Mouse (Mus musculus): ENCODE measurements around the gene Ryr1. TPM values are rescaled to one million over a fixed set of nuclear protein-coding genes. Genes with fewer than 3 reads are reported as not detected.
A peak's percentile ranks its signal among the peaks of the same experiment; 100 is the strongest.
"Not testable (repeated sequence)": the region's sequence is repeated elsewhere in the genome, so short reads cannot be mapped to it uniquely, and the experiment has no call there.

The Ryr1 gene
- polyA plus RNA-seq, 1 experiment from 2014 or later = 8.5 TPM

- no peak overlapping the region for H3K27ac ChIP-seq
- 87% methylated on average over 6 of the region's 6 CpGs for WGBS
- H3K9me3 ChIP-seq = no peaks in the 10 kb centered on the region
- peaks cover 67% of the 10 kb centered on the region for H3K36me3 ChIP-seq
- H3K27me3 ChIP-seq = no peaks in the 10 kb centered on the region
- H3K4me1 ChIP-seq (replicated peaks) = no peaks in the 10 kb centered on the region
- H3K4me3 ChIP-seq (replicated peaks) = no peak overlapping the region
- no peak overlapping the region for H3K9ac ChIP-seq (replicated peaks)
- no peak for ATAC-seq
- H3K4me2 ChIP-seq (replicated peaks) = no peak overlapping the region
These were observed 153.2 kb downstream of the Ryr1 start for GRCm38 (mm10) chr7:28971770-28972269.

GRCm38 (mm10) chr7:28971029-28971428 lies 153.9 kb downstream of the Ryr1 start:
- 94% methylated on average over 7 of the region's 7 CpGs for WGBS
- ATAC-seq = no peak
- Histone ChIP-seq H3K4me2 (replicated peaks) (no peak overlapping the region), H3K9me3 (no peaks in the 10 kb centered on the region), H3K27me3 (no peaks in the 10 kb centered on the region), H3K36me3 (peaks cover 59% of the 10 kb centered on the region), H3K4me1 (replicated peaks) (no peaks in the 10 kb centered on the region), H3K9ac (replicated peaks) (no peak overlapping the region), H3K4me3 (replicated peaks) (no peak overlapping the region), H3K27ac (no peak overlapping the region)

- 83% methylated on average over 12 of the region's 12 CpGs for WGBS
- H3K4me3 ChIP-seq (replicated peaks) = no peak overlapping the region
- no peak overlapping the region for H3K27ac ChIP-seq
- no peaks in the 10 kb centered on the region for H3K9me3 ChIP-seq
- no peaks in the 10 kb centered on the region for H3K27me3 ChIP-seq
- H3K9ac ChIP-seq (replicated peaks) = no peak overlapping the region
- ATAC-seq = no peak
- H3K4me2 ChIP-seq (replicated peaks) = no peak overlapping the region
- H3K4me1 ChIP-seq (replicated peaks) = no peaks in the 10 kb centered on the region
- H3K36me3 ChIP-seq = peaks cover 55% of the 10 kb centered on the region
These were observed 155.1 kb downstream of the Ryr1 start for GRCm38 (mm10) chr7:28969672-28970394.

GRCm38 (mm10) chr7:28969271-28969670 lies 155.7 kb downstream of the Ryr1 start:
- Histone ChIP-seq H3K4me1 (replicated peaks) (no peaks in the 10 kb centered on the region), H3K27ac (no peak overlapping the region), H3K4me3 (replicated peaks) (no peak overlapping the region), H3K36me3 (peaks cover 49% of the 10 kb centered on the region), H3K4me2 (replicated peaks) (no peak overlapping the region), H3K9ac (replicated peaks) (no peak overlapping the region), H3K9me3 (no peaks in the 10 kb centered on the region), H3K27me3 (no peaks in the 10 kb centered on the region)
- no peak for ATAC-seq
- 94% methylated on average over 1 of the region's 1 CpGs for WGBS

GRCm38 (mm10) chr7:28968120-28968519 lies 156.9 kb downstream of the Ryr1 start:
- not testable (repeated sequence) for H3K9me3 ChIP-seq; H3K4me2 ChIP-seq (replicated peaks); H3K4me3 ChIP-seq (replicated peaks); H3K27me3 ChIP-seq; H3K9ac ChIP-seq (replicated peaks); H3K27ac ChIP-seq; H3K4me1 ChIP-seq (replicated peaks); ATAC-seq
- H3K36me3 ChIP-seq = peaks cover 37% of the 10 kb centered on the region
- WGBS = 97% methylated on average over 8 of the region's 8 CpGs

- no peak overlapping the region for H3K4me3 ChIP-seq (replicated peaks)
- H3K4me2 ChIP-seq (replicated peaks) = no peak overlapping the region
- H3K27me3 ChIP-seq = no peaks in the 10 kb centered on the region
- H3K4me1 ChIP-seq (replicated peaks) = no peaks in the 10 kb centered on the region
- peaks cover 30% of the 10 kb centered on the region for H3K36me3 ChIP-seq
- no peaks in the 10 kb centered on the region for H3K9me3 ChIP-seq
- H3K27ac ChIP-seq = no peak overlapping the region
- no peak overlapping the region for H3K9ac ChIP-seq (replicated peaks)
- 70% methylated on average over 4 of the region's 4 CpGs for WGBS
- no peak for ATAC-seq
These were observed 158.1 kb downstream of the Ryr1 start for GRCm38 (mm10) chr7:28966751-28967505.

- H3K4me1 ChIP-seq (replicated peaks) = peaks cover 4% of the 10 kb centered on the region
- no peak overlapping the region for H3K27ac ChIP-seq
- peaks cover 22% of the 10 kb centered on the region for H3K36me3 ChIP-seq
- H3K4me2 ChIP-seq (replicated peaks) = no peak overlapping the region
- ATAC-seq = no peak
- no peak overlapping the region for H3K4me3 ChIP-seq (replicated peaks)
- no peaks in the 10 kb centered on the region for H3K27me3 ChIP-seq
- WGBS = 85% methylated on average over 4 of the region's 5 CpGs
- no peak overlapping the region for H3K9ac ChIP-seq (replicated peaks)
- H3K9me3 ChIP-seq = no peaks in the 10 kb centered on the region
These were observed 158.8 kb downstream of the Ryr1 start for GRCm38 (mm10) chr7:28966181-28966580.

GRCm38 (mm10) chr7:28965346-28965840 lies 159.6 kb downstream of the Ryr1 start:
- Histone ChIP-seq H3K4me1 (replicated peaks) (peaks cover 12% of the 10 kb centered on the region), H3K4me3 (replicated peaks) (no peak overlapping the region), H3K36me3 (peaks cover 14% of the 10 kb centered on the region), H3K9me3 (no peaks in the 10 kb centered on the region), H3K9ac (replicated peaks) (no peak overlapping the region), H3K27ac (no peak overlapping the region), H3K27me3 (no peaks in the 10 kb centered on the region), H3K4me2 (replicated peaks) (no peak overlapping the region)
- no peak for ATAC-seq
- WGBS = 77% methylated on average over 5 of the region's 5 CpGs

GRCm38 (mm10) chr7:28963399-28963923 lies 161.5 kb downstream of the Ryr1 start:
- Histone ChIP-seq H3K9ac (replicated peaks) (no peak overlapping the region), H3K4me2 (replicated peaks) (no peak overlapping the region), H3K4me3 (replicated peaks) (no peak overlapping the region), H3K4me1 (replicated peaks) (peaks cover 31% of the 10 kb centered on the region), H3K36me3 (no peaks in the 10 kb centered on the region), H3K9me3 (no peaks in the 10 kb centered on the region), H3K27ac (no peak overlapping the region), H3K27me3 (no peaks in the 10 kb centered on the region)
- WGBS = 77% methylated on average over 3 of the region's 3 CpGs
- ATAC-seq = no peak

- peak within 1 kb of the TSS; percentile 96 for H3K9ac ChIP-seq (replicated peaks)
- peak within 1 kb of the TSS; percentile 90 for H3K27ac ChIP-seq
- ATAC-seq = peak; percentile 91
- WGBS = under 1% methylated on average over 72 of the region's 76 CpGs
- peak within 1 kb of the TSS; percentile 89 for H3K4me3 ChIP-seq (replicated peaks)
- peak within 1 kb of the TSS; percentile 88 for H3K4me2 ChIP-seq (replicated peaks)
- H3K36me3 ChIP-seq = no peaks in the 10 kb centered on the region
- no peaks in the 10 kb centered on the region for H3K27me3 ChIP-seq
- H3K9me3 ChIP-seq = no peaks in the 10 kb centered on the region
- peaks cover 39% of the 10 kb centered on the region for H3K4me1 ChIP-seq (replicated peaks)
These were observed 162.9 kb downstream of the Ryr1 start, which contains the start of gene Actn4 for GRCm38 (mm10) chr7:28961927-28962670. Gene Actn4, minus strand, starts transcription at chr7:28962340.

- WGBS = under 1% methylated on average over 7 of the region's 7 CpGs
- H3K4me3 ChIP-seq (replicated peaks) = peak overlapping the region; percentile 89
- no peaks in the 10 kb centered on the region for H3K27me3 ChIP-seq
- no peaks in the 10 kb centered on the region for H3K36me3 ChIP-seq
- peak; percentile 3; the same call in 1 of the 2 replicates for ATAC-seq
- peak overlapping the region; percentile 96 for H3K9ac ChIP-seq (replicated peaks)
- H3K4me2 ChIP-seq (replicated peaks) = peak overlapping the region; percentile 88
- H3K27ac ChIP-seq = peak overlapping the region; percentile 85
- H3K4me1 ChIP-seq (replicated peaks) = peaks cover 43% of the 10 kb centered on the region
- no peaks in the 10 kb centered on the region for H3K9me3 ChIP-seq
These were observed 163.4 kb downstream of the Ryr1 start for GRCm38 (mm10) chr7:28961584-28961926.

All from midbrain, embryonic 13.5 days (tissue).